Mouse (Mus musculus) lung, adult 2 months (tissue): ENCODE measurements around the gene Gap43. TPM values are rescaled to one million over a fixed set of nuclear protein-coding genes. Genes with fewer than 3 reads are reported as not detected.

Experiments used
- DNase-seq: peaks from one replicate; pipeline ENCODE4 v3.0.0; 2022
- H3K4me1 ChIP-seq: fragments of 200-500 bp; 2 replicates; pipeline ENCODE4 v1.6.1; 2011; ENCODE audit warnings: low read length; ENCODE audit not compliant: control insufficient read depth, insufficient read depth
- H3K4me3 ChIP-seq: fragments of 200-500 bp; replicated peaks from 2 replicates; pipeline ENCODE3; 2011; ENCODE audit warnings: low read depth, mild to moderate bottlenecking, control low read depth, low read length; ENCODE audit errors: extremely low read depth
- CTCF ChIP-seq: fragments of 200-500 bp; IDR thresholded peaks from 2 replicates; pipeline ENCODE4 v1.5.1; 2011; ENCODE audit warnings: mild to moderate bottlenecking, low read length, control low read depth; ENCODE audit not compliant: insufficient read depth
- POLR2A ChIP-seq: fragments of 200-500 bp; IDR thresholded peaks from 2 replicates; pipeline ENCODE4 v1.6.1; 2011; ENCODE audit warnings: low read depth, mild to moderate bottlenecking, control low read depth, low read length, borderline replicate concordance; ENCODE audit errors: extremely low read depth
- WGBS: fragments of 180-500 bp; shearing (Covaris S2); methylation state at CpG from one replicate; pipeline ENCODE4 v1.1.7; 2018; 5-methylcytosine and 5-hydroxymethylcytosine counted together
- polyA plus RNA-seq: library from polyadenylated mRNA; depleted of rRNA; stranded (reverse); fragments of >200 nt; gene quantifications from 2 replicates; pipeline ENCODE4 v1.2.3, GENCODE M21; 2012

Gene Gap43
- polyA plus RNA-seq, 1 experiment, result 12.2 TPM

GRCm38 (mm10) chr16:42305934-42306701, 34.3 kb downstream of the Gap43 start:
- TF ChIP-seq CTCF (no peak), POLR2A (no peak)
- Histone ChIP-seq H3K4me1 (no peaks in the 10 kb centered on the region), H3K4me3 (no peak overlapping the region)
- 3% methylated on average over 14 of the region's 14 CpGs for WGBS
- no peak for DNase-seq

DNA sequence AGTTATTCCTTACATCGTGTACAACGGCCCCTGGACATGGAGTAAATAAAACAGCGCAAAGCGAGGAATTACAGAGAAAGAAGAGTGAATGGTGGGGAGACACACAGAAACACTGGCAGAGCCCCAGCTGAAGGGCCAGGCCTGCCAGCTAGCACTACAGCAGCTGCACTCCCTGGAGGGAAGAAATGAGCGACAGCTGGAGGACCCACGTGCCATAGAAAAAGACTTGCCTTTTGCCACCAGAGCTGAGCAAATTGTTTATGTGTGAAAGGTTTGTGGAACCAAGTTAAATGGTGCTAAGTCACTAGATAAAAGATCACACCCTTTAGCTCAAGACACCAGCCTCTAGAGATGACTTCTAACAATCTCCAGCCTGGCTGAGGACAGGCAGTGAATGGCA, 37.0 kb downstream of the Gap43 start:
- DNase-seq, result no peak
- Histone ChIP-seq H3K4me1 (no peaks in the 10 kb centered on the region), H3K4me3 (no peak overlapping the region)
- no peak for TF ChIP-seq CTCF
- TF ChIP-seq POLR2A, result no peak
- 72% methylated on average over 6 of the region's 6 CpGs for WGBS

DNA sequence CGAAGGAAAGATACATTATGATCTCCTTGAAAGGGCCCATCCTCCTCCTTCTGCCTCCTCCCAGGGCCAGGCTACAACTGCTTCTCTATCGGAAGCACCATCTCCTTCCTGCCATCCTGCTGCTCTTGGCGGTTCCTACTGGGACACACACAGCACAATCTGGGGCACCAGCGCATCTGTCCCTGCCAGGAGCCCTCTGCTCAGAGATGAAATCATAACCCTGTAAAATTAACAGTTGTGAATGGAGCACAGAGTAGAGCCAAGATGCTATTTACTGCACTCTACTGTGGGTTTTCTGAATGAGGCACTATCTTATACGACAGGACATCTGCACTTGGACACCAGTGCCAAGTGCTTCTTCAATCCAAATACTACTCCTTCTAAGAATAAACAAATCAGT, 46.0 kb downstream of the Gap43 start:
- no peak for TF ChIP-seq CTCF
- TF ChIP-seq POLR2A, result no peak
- DNase-seq, result no peak
- no peaks in the 10 kb centered on the region for H3K4me1 ChIP-seq
- 72% methylated on average over 5 of the region's 5 CpGs for WGBS
- H3K4me3 ChIP-seq, result no peak overlapping the region

GRCm38 (mm10) chr16:42294056-42294455, 46.4 kb downstream of the Gap43 start:
- Histone ChIP-seq H3K4me3 (no peak overlapping the region), H3K4me1 (no peaks in the 10 kb centered on the region)
- DNase-seq, result no peak
- TF ChIP-seq POLR2A (no peak), CTCF (no peak)
- 88% methylated on average over 2 of the region's 2 CpGs for WGBS

GRCm38 (mm10) chr16:42291572-42291971, 48.9 kb downstream of the Gap43 start:
- no peaks in the 10 kb centered on the region for H3K4me1 ChIP-seq
- WGBS, result 84% methylated on average over 8 of the region's 8 CpGs
- no peak for DNase-seq
- no peak for TF ChIP-seq CTCF
- no peak for TF ChIP-seq POLR2A
- no peak overlapping the region for H3K4me3 ChIP-seq

- H3K4me1 ChIP-seq, result no peaks in the 10 kb centered on the region
- no peak for DNase-seq
- H3K4me3 ChIP-seq, result no peak overlapping the region
- WGBS, result 73% methylated on average over 3 of the region's 3 CpGs
- TF ChIP-seq POLR2A (no peak), CTCF (no peak)
Measured at GRCm38 (mm10) chr16:42284005-42284404, 56.4 kb downstream of the Gap43 start.

GRCm38 (mm10) chr16:42277713-42278112, 62.7 kb downstream of the Gap43 start:
- H3K4me1 ChIP-seq, result no peaks in the 10 kb centered on the region
- WGBS, result 93% methylated on average over 2 of the region's 2 CpGs

GRCm38 (mm10) chr16:42277268-42277667, 63.2 kb downstream of the Gap43 start:
- Histone ChIP-seq H3K4me3 (no peak overlapping the region), H3K4me1 (no peaks in the 10 kb centered on the region)
- TF ChIP-seq POLR2A (no peak), CTCF (no peak)
- no peak for DNase-seq
- 85% methylated on average over 8 of the region's 8 CpGs for WGBS

More at GRCm38 (mm10) chr16:42277713-42278112, 62.7 kb downstream of the Gap43 start:
- H3K4me3 ChIP-seq, result no peak overlapping the region
- TF ChIP-seq POLR2A, result no peak
- TF ChIP-seq CTCF, result no peak
- no peak for DNase-seq

- 41% methylated on average over 15 of the region's 15 CpGs for WGBS
- TF ChIP-seq CTCF (peak; percentile 72), POLR2A (no peak)
Measured at GRCm38 (mm10) chr16:42276216-42277141, 64.0 kb downstream of the Gap43 start.

More at GRCm38 (mm10) chr16:42276216-42277141, 64.0 kb downstream of the Gap43 start:
- H3K4me1 ChIP-seq, result no peaks in the 10 kb centered on the region
- peak; percentile 54 for DNase-seq
- H3K4me3 ChIP-seq, result no peak overlapping the region
